Mouse (Mus musculus) spleen, embryonic (tissue): ENCODE data around the gene Ankrd1.

Source experiments
- CTCF ChIA-PET: fragments of 350-600 bp; sonication (Branson Sonifier 250); formaldehyde crosslinking; loops from one replicate; lab custom pipeline; 2022; lab: Charles Lee

Gene Ankrd1

GRCm38 (mm10) chr19:36110465-36110864, 9.4 kb downstream of the Ankrd1 start:
- CTCF ChIA-PET: interaction anchor here (0.5 kb wide), 1 partner anchor 297 kb away, joined by 3 read pairs; no protein-coding TSS in a partner anchor

- CTCF ChIA-PET: interaction anchor here (1.0 kb wide), 1 partner anchor 331 kb away, joined by 4 read pairs; no protein-coding TSS in a partner anchor
Measured at GRCm38 (mm10) chr19:36109318-36109944, 10.5 kb downstream of the Ankrd1 start.

GRCm38 (mm10) chr19:36103909-36104308, 16.0 kb downstream of the Ankrd1 start:
- CTCF ChIA-PET: no interaction called here

DNA sequence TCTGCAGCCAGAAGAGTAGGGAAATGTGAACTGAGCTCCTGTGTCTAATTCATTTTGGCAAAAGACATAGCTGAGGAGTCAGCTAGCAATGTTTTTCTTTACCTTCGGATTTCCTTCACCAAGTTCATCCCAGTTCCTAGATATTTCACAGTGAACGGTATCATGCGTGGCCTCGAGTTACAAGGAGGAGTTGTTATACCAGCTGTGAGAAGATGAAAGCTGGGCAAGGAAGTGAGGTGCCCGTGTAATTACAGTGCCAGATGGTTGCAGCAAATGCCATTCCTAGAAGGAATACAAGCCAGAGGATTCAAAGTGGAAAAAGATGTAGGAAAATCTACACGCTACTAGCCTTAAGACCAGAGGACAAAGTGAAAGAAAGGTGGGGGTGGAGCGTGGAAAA, 21.0 kb downstream of the Ankrd1 start:
- CTCF ChIA-PET: no interaction called here

GRCm38 (mm10) chr19:36098265-36098664, 21.6 kb downstream of the Ankrd1 start:
- CTCF ChIA-PET: no interaction called here

- CTCF ChIA-PET: no interaction called here
Measured at GRCm38 (mm10) chr19:36097194-36097593, 22.7 kb downstream of the Ankrd1 start.

DNA sequence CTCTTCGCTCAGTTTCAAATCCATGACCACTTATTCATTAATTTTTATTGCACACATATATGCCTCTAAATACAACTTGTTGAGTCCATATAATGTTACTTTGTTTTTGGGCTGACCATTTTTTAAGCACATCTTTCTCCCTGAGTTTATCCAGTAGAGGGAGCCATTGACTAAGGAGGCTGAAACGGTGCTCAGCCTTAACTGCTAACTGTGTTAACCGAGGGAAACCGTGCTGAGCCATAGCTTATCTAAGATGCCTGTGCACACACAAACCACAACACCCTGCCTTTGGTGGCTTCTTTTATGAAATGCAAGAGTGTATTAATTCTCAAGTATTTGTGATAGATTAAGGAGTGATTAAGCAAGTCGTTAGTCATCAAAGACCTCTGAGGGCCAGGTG, 29.1 kb downstream of the Ankrd1 start:
- CTCF ChIA-PET: no interaction called here

GRCm38 (mm10) chr19:36083262-36084225, 36.4 kb downstream of the Ankrd1 start, which contains the start of gene Rpp30:
TSS of gene Rpp30 (plus strand) at chr19:36083716.
- CTCF ChIA-PET: no interaction called here

DNA sequence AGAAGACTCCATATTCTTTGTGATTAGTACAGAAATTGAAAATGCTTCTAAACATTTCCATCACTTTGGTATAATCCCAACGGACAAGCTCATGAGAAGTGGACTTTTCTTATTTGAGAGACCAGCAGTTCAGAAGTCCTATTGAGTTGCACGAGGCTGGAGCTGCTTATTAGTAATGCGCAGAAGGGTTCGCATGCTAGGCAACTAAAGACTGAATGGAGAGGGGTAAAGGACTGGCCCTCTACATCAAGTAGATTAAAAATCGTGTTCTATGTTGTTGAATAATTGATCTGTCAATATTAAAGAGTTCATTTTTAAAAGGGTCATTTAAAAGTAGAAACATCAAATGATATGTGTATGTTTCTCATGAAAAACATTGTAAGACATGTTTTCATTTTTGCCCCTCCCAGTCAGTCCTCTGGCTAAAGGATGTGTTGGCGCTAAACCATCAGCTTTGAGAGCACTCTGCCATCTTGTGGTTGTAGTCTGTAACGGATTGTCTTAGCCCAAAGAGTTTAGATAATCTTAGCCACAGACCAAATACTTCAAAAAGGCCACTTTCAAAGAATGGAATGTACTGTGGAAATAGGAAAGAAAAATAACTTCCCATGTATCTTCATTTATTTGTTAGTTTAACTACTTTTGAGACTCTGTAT, 37.2 kb downstream of the Ankrd1 start:
- CTCF ChIA-PET: no interaction called here

GRCm38 (mm10) chr19:36062801-36063529, 56.9 kb downstream of the Ankrd1 start:
- CTCF ChIA-PET: interaction anchor here (0.6 kb wide), 1 partner anchor 30 kb away, joined by 3 read pairs; no protein-coding TSS in a partner anchor
